Mouse (Mus musculus) brain, adult 10 weeks (tissue): Measurements from ENCODE around the gene Als2cl. TPM values are rescaled to one million over a fixed set of nuclear protein-coding genes. Genes with fewer than 3 reads are reported as not detected.

Experiments used
- polyA plus RNA-seq: library from polyadenylated mRNA; stranded (reverse); fragments of 350-450 nt; fragmentation: Illumina TruSeq; extraction: RNeasy Lipid Tissue Mini Kit (QIAGEN cat#74804); gene quantifications from one replicate; pipeline ENCODE4 v1.2.3, GENCODE M21; 2015; ENCODE audit warnings: low read depth, low replicate concordance

Gene Als2cl
- 7.3 TPM for polyA plus RNA-seq

GRCm38 (mm10) chr9:110879191-110879920 lies at the start of gene Als2cl:
Als2cl (plus strand) TSS chr9:110879870.

GRCm38 (mm10) chr9:110834411-110834810 lies 45.3 kb upstream of the Als2cl start, which contains the start of gene Prss45:
Prss45 (plus strand) TSS chr9:110834588.

GRCm38 (mm10) chr9:110844206-110844605 lies 35.5 kb upstream of the Als2cl start, which contains the start of gene Prss46:
Prss46 (plus strand) TSS chr9:110844506.

GRCm38 (mm10) chr9:110857781-110858472 lies 21.7 kb upstream of the Als2cl start, which contains the start of gene Prss50:
Prss50 (plus strand) TSS chr9:110857967.

GRCm38 (mm10) chr9:110879998-110880561 lies 410 bp downstream of the Als2cl start, which contains the start of gene Tmie:
Tmie (minus strand) TSS chr9:110880113.

GRCm38 (mm10) chr9:110916786-110917185 lies 37.1 kb downstream of the Als2cl start, which contains the start of gene Fam240a:
Fam240a (minus strand) TSS chr9:110916861.

GRCm38 (mm10) chr9:110945926-110946325 lies 66.3 kb downstream of the Als2cl start, which contains the start of gene Tdgf1:
Tdgf1 (minus strand) TSS chr9:110946158.

Other genes with a start within 250 kb of the Als2cl start
- 4.8 TPM for gene Nbeal2, start 225.7 kb upstream of the Als2cl start, polyA plus RNA-seq
- gene Ccdc12, start 223.4 kb upstream of the Als2cl start, polyA plus RNA-seq = 76.8 TPM
- not detected for gene Myl3, start 138.0 kb upstream of the Als2cl start, polyA plus RNA-seq
- gene Pth1r, start 132.7 kb upstream of the Als2cl start, polyA plus RNA-seq = 6.1 TPM
- not detected for gene Prss42, start 81.7 kb upstream of the Als2cl start, polyA plus RNA-seq
- gene Prss44, start 65.9 kb upstream of the Als2cl start, polyA plus RNA-seq = not detected
- 0.37 TPM for gene Prss43, start 53.2 kb upstream of the Als2cl start, polyA plus RNA-seq
- gene Prss45, start 45.3 kb upstream of the Als2cl start, polyA plus RNA-seq = 0.79 TPM
- not detected for gene Prss46, start 35.4 kb upstream of the Als2cl start, polyA plus RNA-seq
- 0.62 TPM for gene Prss50, start 21.9 kb upstream of the Als2cl start, polyA plus RNA-seq
- 5.3 TPM for gene Tmie, start 243 bp downstream of the Als2cl start, polyA plus RNA-seq
- gene Fam240a, start 37.0 kb downstream of the Als2cl start, polyA plus RNA-seq = not detected
- 0.98 TPM for gene Tdgf1, start 66.3 kb downstream of the Als2cl start, polyA plus RNA-seq
- 2.5 TPM for gene Lrrc2, start 71.7 kb downstream of the Als2cl start, polyA plus RNA-seq
- 0.24 TPM for gene Rtp3, start 110.7 kb downstream of the Als2cl start, polyA plus RNA-seq
- 3.2 TPM for gene Ltf, start 139.4 kb downstream of the Als2cl start, polyA plus RNA-seq
- 2.9 TPM for gene Ccrl2, start 177.6 kb downstream of the Als2cl start, polyA plus RNA-seq
- 34.5 TPM for gene Lrrfip2, start 237.7 kb downstream of the Als2cl start, polyA plus RNA-seq